Mouse (Mus musculus): ENCODE results near the gene Clint1. TPM values are rescaled to one million over a fixed set of nuclear protein-coding genes. Genes with fewer than 3 reads are reported as not detected.

Clint1 gene
- 10 to 100 TPM; 44.8 to 82.6 (median 53.8) TPM for total RNA-seq (2018; cell fraction: chromatin; rRNA removed)
- 10 to 100 TPM; 55.5 to 84.9 (median 68.8) TPM for total RNA-seq (2018; cell fraction: cytosol; rRNA removed)
- 10 to 100 TPM; 45.3 to 77.9 (median 57.8) TPM for total RNA-seq (2018; cell fraction: nucleus; rRNA removed)
- 61.0 to 76.9 TPM (median 76.8 TPM) in 3 replicates for polyA plus RNA-seq (2018)

GRCm38 (mm10) chr11:45851516-45852123 is at the start of gene Clint1:
Gene Clint1, plus strand, starts transcription at chr11:45852051.
- Histone ChIP-seq H3K79me2 (ENCODE audit: inconsistent target) (peaks cover 38% of the 10 kb centered on the region), H3K27ac (peak within 1 kb of the TSS; percentile 75), H3K4me3 (ENCODE audit: inconsistent target) (peak within 1 kb of the TSS; percentile 66), H3K36me3 (ENCODE audit: inconsistent target) (no peaks in the 10 kb centered on the region)
- under 1% methylated on average over 53 of the region's 57 CpGs for WGBS (ENCODE audit: missing documents)

GRCm38 (mm10) chr11:45804068-45804467 is 47.8 kb upstream of the Clint1 start:
- Histone ChIP-seq H3K4me3 (ENCODE audit: inconsistent target) (no peak overlapping the region), H3K27ac (no peak overlapping the region), H3K79me2 (ENCODE audit: inconsistent target) (no peaks in the 10 kb centered on the region), H3K36me3 (ENCODE audit: inconsistent target) (no peaks in the 10 kb centered on the region)
- WGBS (ENCODE audit: missing documents) = 98% methylated on average over 4 of the region's 4 CpGs

- H3K4me3 ChIP-seq (ENCODE audit: inconsistent target) = no peak overlapping the region
- no peak overlapping the region for H3K27ac ChIP-seq
- no peaks in the 10 kb centered on the region for H3K36me3 ChIP-seq (ENCODE audit: inconsistent target)
- H3K79me2 ChIP-seq (ENCODE audit: inconsistent target) = no peaks in the 10 kb centered on the region
- 60% methylated on average over 6 of the region's 6 CpGs for WGBS (ENCODE audit: missing documents)
Measured at GRCm38 (mm10) chr11:45805312-45805772, 46.5 kb upstream of the Clint1 start.

GRCm38 (mm10) chr11:45805810-45806209 is 46.0 kb upstream of the Clint1 start:
- Histone ChIP-seq H3K27ac (no peak overlapping the region), H3K79me2 (ENCODE audit: inconsistent target) (no peaks in the 10 kb centered on the region), H3K36me3 (ENCODE audit: inconsistent target) (no peaks in the 10 kb centered on the region), H3K4me3 (ENCODE audit: inconsistent target) (no peak overlapping the region)
- 85% methylated on average over 2 of the region's 2 CpGs for WGBS (ENCODE audit: missing documents)

GRCm38 (mm10) chr11:45806264-45806663 is 45.6 kb upstream of the Clint1 start:
- H3K36me3 ChIP-seq (ENCODE audit: inconsistent target) = no peaks in the 10 kb centered on the region
- no peaks in the 10 kb centered on the region for H3K79me2 ChIP-seq (ENCODE audit: inconsistent target)
- 91% methylated on average over 2 of the region's 2 CpGs for WGBS (ENCODE audit: missing documents)
- H3K27ac ChIP-seq = no peak overlapping the region
- no peak overlapping the region for H3K4me3 ChIP-seq (ENCODE audit: inconsistent target)

GRCm38 (mm10) chr11:45806809-45807208 is 45.0 kb upstream of the Clint1 start:
- no peak overlapping the region for H3K4me3 ChIP-seq (ENCODE audit: inconsistent target)
- no peaks in the 10 kb centered on the region for H3K79me2 ChIP-seq (ENCODE audit: inconsistent target)
- peak overlapping the region; percentile 39; the same call in 1 of the 2 replicates for H3K27ac ChIP-seq
- 45% methylated on average over 3 of the region's 3 CpGs for WGBS (ENCODE audit: missing documents)
- no peaks in the 10 kb centered on the region for H3K36me3 ChIP-seq (ENCODE audit: inconsistent target)

GRCm38 (mm10) chr11:45807820-45808219 is 44.0 kb upstream of the Clint1 start:
- WGBS (ENCODE audit: missing documents) = 13% methylated on average over 12 of the region's 12 CpGs
- Histone ChIP-seq H3K4me3 (ENCODE audit: inconsistent target) (no peak overlapping the region; the same call in 1 of the 2 replicates), H3K27ac (peak overlapping the region; percentile 39), H3K79me2 (ENCODE audit: inconsistent target) (no peaks in the 10 kb centered on the region), H3K36me3 (ENCODE audit: inconsistent target) (no peaks in the 10 kb centered on the region)

- H3K27ac ChIP-seq = no peak overlapping the region
- H3K36me3 ChIP-seq (ENCODE audit: inconsistent target) = no peaks in the 10 kb centered on the region
- no peak overlapping the region for H3K4me3 ChIP-seq (ENCODE audit: inconsistent target)
- no peaks in the 10 kb centered on the region for H3K79me2 ChIP-seq (ENCODE audit: inconsistent target)
- 71% methylated on average over 5 of the region's 5 CpGs for WGBS (ENCODE audit: missing documents)
Measured at GRCm38 (mm10) chr11:45809424-45809823, 42.4 kb upstream of the Clint1 start.

GRCm38 (mm10) chr11:45810056-45810455 is 41.8 kb upstream of the Clint1 start:
- WGBS (ENCODE audit: missing documents) = 47% methylated on average over 6 of the region's 6 CpGs
- no peaks in the 10 kb centered on the region for H3K79me2 ChIP-seq (ENCODE audit: inconsistent target)
- no peak overlapping the region for H3K27ac ChIP-seq
- no peaks in the 10 kb centered on the region for H3K36me3 ChIP-seq (ENCODE audit: inconsistent target)
- no peak overlapping the region for H3K4me3 ChIP-seq (ENCODE audit: inconsistent target)

GRCm38 (mm10) chr11:45810805-45811204 is 41.0 kb upstream of the Clint1 start:
- H3K79me2 ChIP-seq (ENCODE audit: inconsistent target) = no peaks in the 10 kb centered on the region
- H3K36me3 ChIP-seq (ENCODE audit: inconsistent target) = no peaks in the 10 kb centered on the region
- WGBS (ENCODE audit: missing documents) = 91% methylated on average over 7 of the region's 8 CpGs
- H3K27ac ChIP-seq = no peak overlapping the region
- no peak overlapping the region for H3K4me3 ChIP-seq (ENCODE audit: inconsistent target)

GRCm38 (mm10) chr11:45815603-45816002 is 36.2 kb upstream of the Clint1 start:
- WGBS (ENCODE audit: missing documents) = 81% methylated on average over 10 of the region's 10 CpGs

GRCm38 (mm10) chr11:45816712-45817111 is 35.1 kb upstream of the Clint1 start:
- H3K4me3 ChIP-seq (ENCODE audit: inconsistent target) = no peak overlapping the region
- H3K36me3 ChIP-seq (ENCODE audit: inconsistent target) = no peaks in the 10 kb centered on the region
- H3K27ac ChIP-seq = no peak overlapping the region
- no peaks in the 10 kb centered on the region for H3K79me2 ChIP-seq (ENCODE audit: inconsistent target)
- WGBS (ENCODE audit: missing documents) = 29% methylated on average over 1 of the region's 1 CpGs

More at GRCm38 (mm10) chr11:45815603-45816002, 36.2 kb upstream of the Clint1 start:
- no peaks in the 10 kb centered on the region for H3K36me3 ChIP-seq (ENCODE audit: inconsistent target)
- H3K79me2 ChIP-seq (ENCODE audit: inconsistent target) = no peaks in the 10 kb centered on the region
- no peak overlapping the region for H3K4me3 ChIP-seq (ENCODE audit: inconsistent target)
- no peak overlapping the region for H3K27ac ChIP-seq

- H3K79me2 ChIP-seq (ENCODE audit: inconsistent target) = no peaks in the 10 kb centered on the region
- no peak overlapping the region for H3K27ac ChIP-seq
- no peak overlapping the region for H3K4me3 ChIP-seq (ENCODE audit: inconsistent target)
- H3K36me3 ChIP-seq (ENCODE audit: inconsistent target) = no peaks in the 10 kb centered on the region
- 89% methylated on average over 3 of the region's 3 CpGs for WGBS (ENCODE audit: missing documents)
Measured at GRCm38 (mm10) chr11:45817996-45818395, 33.9 kb upstream of the Clint1 start.

- Histone ChIP-seq H3K27ac (no peak overlapping the region), H3K79me2 (ENCODE audit: inconsistent target) (no peaks in the 10 kb centered on the region), H3K4me3 (ENCODE audit: inconsistent target) (no peak overlapping the region), H3K36me3 (ENCODE audit: inconsistent target) (no peaks in the 10 kb centered on the region)
- 88% methylated on average over 6 of the region's 6 CpGs for WGBS (ENCODE audit: missing documents)
Measured at GRCm38 (mm10) chr11:45820930-45821329, 30.9 kb upstream of the Clint1 start.

GRCm38 (mm10) chr11:45830112-45830511 is 21.7 kb upstream of the Clint1 start:
- Histone ChIP-seq H3K4me3 (ENCODE audit: inconsistent target) (no peak overlapping the region), H3K79me2 (ENCODE audit: inconsistent target) (no peaks in the 10 kb centered on the region), H3K36me3 (ENCODE audit: inconsistent target) (no peaks in the 10 kb centered on the region), H3K27ac (no peak overlapping the region)

Measured in macrophage (primary cell).